Mouse (Mus musculus) bone marrow, adult 2 months (tissue): ENCODE measurements around the gene G3bp1.

Source experiments
- CTCF ChIP-seq: fragments of 200-500 bp; IDR thresholded peaks from 2 replicates; pipeline ENCODE4 v1.5.1; 2011; ENCODE audit warnings: low read length, control low read depth; ENCODE audit not compliant: control insufficient read depth, insufficient read depth
- POLR2A ChIP-seq: fragments of 200-500 bp; IDR thresholded peaks from 2 replicates; pipeline ENCODE4 v1.6.1; 2011; ENCODE audit warnings: low read depth, mild to moderate bottlenecking, control low read depth, low read length, borderline replicate concordance; ENCODE audit not compliant: control insufficient read depth

DNA sequence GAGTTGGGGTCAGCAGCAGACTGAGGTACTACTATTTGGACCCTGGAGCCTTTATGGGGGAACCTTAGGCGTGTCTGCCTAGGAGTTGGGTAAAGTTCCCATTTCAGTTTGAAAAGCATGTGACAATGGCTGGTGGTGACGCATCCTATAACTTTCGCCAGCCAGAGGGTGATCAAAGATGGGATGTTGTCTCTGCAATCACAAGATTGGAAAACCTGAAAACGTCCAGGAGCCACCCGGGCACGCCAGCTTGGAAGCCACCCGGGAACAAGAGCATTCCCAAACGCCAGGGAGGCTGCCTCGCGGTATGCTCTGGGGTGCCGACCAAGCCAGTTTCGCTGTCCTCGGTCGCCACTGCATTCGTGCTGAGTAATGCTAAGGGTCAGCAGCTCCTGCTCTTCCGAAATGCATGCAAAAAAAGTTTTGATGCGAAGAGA is 856 bp upstream of the G3bp1 start:
- TF ChIP-seq CTCF (no peak), POLR2A (no peak)
